Mouse (Mus musculus) adrenal gland, postnatal 4 days (tissue): ENCODE data around the gene Nod1. TPM values are rescaled to one million over a fixed set of nuclear protein-coding genes. Genes with fewer than 3 reads are reported as not detected.
"Not testable (repeated sequence)": the region's sequence is repeated elsewhere in the genome, so short reads cannot be mapped to it uniquely, and the experiment has no call there.

Experiments
- DNase-seq, 2 experiments: peaks; one replicate each; pipeline ENCODE4 v3.0.0; 2021 to 2022; ENCODE audit warnings: low spot score in 2 of 2, mixed read lengths in 2 of 2
- total RNA-seq, 2 experiments: library from RNA; stranded (reverse); gene quantifications; 2 replicates each; pipeline ENCODE4 v1.2.3; 2021

Gene Nod1
- total RNA-seq, 2 experiments from 2014 or later, result 9.1 to 9.8 TPM

DNA sequence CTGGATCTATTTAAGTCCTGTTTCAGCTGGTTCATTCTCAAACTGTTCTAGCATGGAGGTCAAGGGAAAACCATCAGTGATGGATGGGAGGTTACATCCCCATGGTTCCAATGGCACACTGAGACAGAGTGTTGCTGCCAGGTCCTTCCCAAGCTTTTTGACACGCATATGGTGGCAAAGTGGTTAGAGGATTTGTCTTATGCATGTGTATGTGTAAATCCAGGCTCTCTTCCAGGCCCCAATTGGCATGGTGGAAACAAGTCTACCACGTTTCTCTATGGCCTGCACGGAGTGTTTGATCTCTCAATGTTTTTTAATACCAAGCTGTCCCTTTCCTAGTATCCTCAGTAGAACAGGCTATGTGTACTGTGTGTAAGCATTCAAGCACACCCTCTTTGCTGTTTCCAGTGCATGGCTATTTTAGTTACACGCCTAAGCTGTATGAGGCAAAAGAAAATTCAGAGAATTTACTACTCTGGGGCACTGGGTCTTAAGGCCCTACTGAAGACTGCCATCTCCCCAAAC is 11.2 kb upstream of the Nod1 start:
- no peak for DNase-seq

DNA sequence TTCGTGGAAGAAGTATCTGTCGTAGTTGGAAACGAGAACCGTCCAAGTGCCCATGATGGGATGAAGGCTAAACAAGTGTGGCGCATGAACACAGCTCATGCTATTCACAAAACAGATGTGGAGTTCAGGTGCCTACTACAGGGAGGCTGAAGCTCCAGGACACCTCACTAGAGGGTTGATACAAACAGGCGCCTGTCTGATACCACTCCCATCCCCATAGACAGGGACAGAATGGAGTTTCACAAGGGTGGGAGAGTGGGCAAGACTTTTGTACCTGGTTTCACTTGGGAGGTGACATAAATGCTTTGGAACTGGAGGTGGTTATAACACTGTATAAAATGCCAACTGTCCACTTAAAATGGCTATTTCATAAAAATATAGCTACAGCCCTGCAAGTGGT is 7.0 kb upstream of the Nod1 start:
- DNase-seq, result no peak

DNA sequence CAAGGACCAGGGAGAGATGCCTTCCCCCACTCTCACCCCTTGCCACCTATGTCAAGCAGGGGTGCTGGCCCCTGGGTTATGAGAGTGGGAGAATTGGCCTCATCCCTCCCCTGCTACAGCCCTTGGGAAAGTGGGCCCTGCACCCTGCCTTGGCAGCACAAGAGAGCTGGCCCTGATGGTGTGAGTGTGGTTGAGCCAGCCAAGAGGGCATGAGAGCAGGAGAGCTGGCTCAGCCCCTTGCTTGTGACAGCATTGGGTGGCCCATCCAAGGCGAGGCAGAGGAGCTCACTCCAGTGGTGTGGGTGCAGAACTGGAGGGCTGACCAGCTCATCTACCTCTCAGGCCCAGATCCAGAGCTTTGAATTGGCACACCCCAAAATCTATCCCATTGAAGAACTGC is 3.2 kb upstream of the Nod1 start:
- no peak for DNase-seq

DNA sequence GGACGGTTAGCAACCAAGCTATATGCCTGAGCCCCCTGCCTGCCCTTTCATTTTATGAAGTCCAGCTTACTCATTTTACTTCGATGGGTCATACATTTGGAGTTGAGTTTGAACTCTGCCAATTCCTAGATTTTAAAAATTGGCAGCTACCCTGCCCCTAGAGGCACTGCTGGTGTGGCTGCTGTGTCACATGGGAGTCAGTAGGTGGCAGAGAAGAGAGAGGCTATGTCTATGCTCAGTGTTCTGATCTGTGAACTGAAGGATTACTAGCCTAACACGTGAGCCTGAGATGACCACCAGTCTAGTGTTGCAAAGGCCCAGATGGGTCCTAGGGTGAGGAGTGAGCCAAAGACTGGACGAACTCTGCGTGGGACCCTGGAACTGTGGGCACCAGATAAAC is 2.1 kb upstream of the Nod1 start:
- DNase-seq, result no peak

DNA sequence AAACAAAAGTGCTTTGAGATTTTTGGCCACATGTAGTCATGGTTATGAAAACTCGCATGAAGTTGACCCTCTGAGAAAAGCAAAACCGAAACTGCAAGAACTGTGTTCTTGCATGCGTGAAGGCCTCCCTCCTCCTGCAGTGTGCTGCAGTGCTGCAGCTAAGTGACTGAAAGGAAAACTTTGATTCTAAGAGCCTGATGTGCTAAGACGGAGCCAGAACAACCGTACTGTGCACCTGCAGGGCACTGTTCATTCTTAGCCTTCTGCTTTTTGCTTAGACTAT is 458 bp upstream of the Nod1 start:
- DNase-seq, result no peak

DNA sequence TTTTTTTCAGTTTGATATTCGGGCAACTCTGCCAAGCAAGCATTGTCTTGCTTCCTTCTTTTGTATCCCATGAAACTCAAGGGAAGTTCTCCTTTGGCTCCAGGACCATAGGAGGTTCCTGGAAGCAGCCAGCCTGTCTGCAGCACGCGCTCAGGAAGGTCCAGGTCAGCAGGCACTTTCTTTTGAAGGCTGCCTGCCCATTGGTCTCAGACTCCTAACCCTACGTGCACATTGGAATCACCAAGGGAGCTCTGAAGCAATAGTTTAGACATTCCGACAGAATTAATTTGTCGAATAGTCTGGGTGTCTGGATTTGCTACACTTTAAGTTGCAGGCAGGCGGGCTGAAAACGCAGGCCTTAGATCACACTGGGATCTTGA is 691 bp downstream of the Nod1 start:
- DNase-seq, result no peak

DNA sequence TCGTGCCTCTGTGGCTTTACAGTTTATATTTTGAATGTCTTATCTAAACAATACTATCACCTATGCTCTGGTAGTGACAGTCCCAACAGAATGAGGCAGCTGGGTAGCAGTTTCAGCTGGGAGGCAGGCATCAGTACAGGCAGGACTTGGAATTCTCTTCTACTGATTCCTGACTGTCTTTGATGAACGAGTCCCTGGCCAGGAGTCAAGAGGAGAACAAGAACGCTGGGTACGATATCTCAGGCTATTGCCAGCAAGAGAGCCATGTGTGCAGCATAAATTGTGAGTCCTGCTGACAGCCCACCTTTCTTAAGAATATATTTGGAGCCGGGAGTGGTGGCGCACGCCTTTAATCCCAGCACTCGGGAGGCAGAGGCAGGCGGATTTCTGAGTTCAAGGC is 1.9 kb downstream of the Nod1 start:
- no peak for DNase-seq

DNA sequence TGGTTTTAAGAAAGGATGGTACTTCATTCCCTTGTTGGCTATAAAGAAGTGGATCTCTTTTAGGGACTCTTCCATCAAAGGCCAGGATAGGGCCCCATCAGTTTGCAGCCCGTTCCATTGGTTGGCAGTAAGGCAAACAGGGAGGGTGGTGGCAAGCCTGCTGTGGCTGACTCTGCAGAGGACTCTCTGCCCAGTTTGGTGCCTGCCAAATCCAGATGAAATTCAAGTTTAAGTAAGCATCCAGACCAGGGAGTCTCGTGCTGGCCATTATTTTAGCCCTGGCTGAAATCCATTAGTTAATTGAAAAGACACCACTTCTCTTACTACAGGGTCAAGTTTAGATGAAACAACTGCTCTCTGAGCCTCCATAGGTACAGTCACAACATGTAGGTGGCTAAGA is 2.6 kb downstream of the Nod1 start:
- DNase-seq, result no peak

DNA sequence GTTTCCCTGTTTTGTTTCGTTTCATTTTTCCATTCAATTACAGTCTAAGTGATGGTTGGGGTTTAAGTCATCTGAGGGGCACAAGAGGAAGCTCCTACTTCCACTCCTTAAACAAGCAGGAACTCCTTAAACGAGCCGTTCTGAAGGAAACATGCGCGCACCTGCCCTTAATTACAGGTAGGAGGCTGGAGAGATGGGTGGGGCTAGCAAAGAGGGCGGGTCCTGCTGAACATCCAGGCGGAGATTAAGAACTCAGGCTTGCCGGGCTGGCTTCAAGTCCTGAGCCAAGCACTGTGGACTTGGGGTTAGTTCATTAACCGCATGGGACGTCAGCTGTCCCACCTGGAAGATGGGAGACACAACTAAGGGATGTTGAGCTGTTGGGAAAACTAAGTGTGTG is 4.8 kb downstream of the Nod1 start:
- no peak for DNase-seq

DNA sequence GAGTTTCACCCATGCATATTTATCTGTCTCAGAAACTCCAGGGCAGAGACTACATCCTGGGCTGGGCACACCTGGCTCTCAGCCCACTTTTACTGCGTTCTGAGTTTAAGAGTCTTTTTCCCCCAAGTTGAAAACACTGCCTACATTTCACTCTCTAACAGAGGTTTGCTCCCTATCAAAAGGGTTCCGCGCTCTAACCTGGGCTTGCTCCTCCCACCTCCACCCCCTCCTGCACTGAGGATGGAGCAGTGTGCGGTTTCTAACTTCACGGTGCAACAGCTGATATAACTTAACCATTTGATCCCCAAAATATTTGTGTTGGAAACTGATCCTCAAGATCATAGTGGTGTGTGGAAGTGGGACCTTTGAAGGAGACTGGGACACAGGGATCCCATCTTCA is 7.2 kb downstream of the Nod1 start:
- no peak for DNase-seq

DNA sequence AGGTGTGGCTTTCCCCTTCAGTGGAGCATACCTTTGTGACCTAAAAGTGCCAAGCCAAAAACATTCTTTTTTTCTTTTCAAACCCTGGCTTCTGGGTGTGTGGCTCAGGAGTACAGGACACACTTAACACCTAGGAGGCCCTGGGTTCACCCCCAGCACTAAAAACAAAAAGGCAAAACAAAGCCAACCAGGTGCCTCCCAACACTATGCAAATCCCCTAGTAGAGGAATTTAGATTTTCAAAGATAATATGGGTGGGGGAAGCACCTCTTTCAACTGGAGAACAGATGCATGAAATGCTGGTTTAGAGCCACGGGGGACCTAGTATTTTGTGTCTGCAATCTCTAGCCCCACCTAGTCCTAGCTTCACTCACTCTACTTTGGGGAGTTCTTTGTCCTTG is 7.7 kb downstream of the Nod1 start:
- no peak for DNase-seq

DNA sequence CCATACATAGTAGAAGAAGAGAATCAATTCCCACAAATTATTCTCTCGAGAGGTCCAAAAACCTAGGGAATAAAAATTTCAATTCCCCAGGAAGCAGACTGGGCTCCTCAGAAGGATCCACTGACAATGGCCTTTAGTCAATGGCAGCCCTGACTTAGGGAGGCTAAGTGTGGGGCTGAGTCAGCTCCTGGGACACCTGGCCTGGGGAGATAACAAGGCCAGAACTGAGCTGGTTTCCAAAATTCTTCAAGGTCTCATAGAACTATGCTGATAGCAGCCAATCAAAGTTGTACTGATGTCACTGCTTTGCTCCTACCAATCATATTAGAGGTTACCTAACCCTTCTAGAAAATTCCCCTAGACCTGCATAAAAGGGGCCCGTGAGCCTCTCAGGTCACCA is 8.8 kb downstream of the Nod1 start:
- no peak for DNase-seq

DNA sequence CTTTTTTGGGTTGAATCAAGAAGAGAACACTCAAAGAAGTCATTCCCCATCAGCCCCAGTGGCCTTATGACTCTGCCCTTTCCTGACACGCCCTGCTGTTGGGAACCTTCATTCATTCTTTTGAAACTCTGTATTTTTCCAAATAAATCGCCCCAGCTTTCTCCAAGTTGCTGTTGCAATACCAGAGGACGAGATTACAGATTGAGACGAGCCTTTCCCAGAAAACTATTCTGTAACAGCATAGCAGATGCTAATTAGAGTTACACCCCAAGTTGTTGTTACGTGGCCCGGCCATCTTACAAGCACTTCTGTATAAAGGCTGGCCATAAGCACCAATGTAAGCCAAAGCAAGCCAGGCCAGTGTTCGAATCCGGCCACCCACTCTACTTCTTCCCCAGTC is 14.8 kb downstream of the Nod1 start:
- DNase-seq, result no peak

DNA sequence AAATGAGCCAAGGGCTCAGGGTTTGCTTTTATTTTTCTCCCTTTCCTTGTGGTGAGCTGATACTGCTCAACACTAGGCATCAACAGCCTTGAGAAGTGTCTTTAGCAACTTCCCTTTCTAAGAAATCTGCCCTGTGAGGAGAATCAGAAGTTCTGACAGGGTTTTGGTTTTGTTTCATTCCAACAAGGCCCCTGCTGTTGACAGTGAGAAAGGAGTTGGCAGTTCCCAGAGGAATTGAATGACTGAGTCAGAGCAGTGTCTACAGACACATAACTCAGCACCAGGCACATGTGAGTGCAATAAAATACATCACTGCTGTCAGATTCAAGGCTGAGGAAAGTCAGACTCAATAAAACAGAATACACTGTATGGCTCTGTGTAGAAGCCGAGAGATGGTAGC is 16.0 kb downstream of the Nod1 start:
- DNase-seq, result no peak

DNA sequence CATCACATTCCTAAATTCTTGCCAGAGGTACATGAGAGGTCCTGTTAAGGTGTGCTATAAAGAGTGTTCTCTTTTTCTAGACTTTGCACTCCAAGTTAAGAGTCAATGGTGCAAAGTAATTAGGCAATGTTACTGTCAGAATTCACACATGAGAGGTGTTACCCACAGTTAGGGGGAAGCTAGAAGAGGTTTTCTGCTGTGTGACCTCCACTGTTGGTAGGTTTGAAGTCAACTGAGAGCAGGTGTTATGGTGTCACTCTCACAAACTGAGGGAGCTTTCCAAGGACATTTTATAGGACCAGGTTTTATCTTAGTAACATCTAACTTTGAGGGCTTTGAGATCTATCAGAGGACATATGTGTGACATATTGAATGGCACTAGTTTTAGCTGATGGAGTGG is 16.5 kb downstream of the Nod1 start:
- DNase-seq, result no peak

DNA sequence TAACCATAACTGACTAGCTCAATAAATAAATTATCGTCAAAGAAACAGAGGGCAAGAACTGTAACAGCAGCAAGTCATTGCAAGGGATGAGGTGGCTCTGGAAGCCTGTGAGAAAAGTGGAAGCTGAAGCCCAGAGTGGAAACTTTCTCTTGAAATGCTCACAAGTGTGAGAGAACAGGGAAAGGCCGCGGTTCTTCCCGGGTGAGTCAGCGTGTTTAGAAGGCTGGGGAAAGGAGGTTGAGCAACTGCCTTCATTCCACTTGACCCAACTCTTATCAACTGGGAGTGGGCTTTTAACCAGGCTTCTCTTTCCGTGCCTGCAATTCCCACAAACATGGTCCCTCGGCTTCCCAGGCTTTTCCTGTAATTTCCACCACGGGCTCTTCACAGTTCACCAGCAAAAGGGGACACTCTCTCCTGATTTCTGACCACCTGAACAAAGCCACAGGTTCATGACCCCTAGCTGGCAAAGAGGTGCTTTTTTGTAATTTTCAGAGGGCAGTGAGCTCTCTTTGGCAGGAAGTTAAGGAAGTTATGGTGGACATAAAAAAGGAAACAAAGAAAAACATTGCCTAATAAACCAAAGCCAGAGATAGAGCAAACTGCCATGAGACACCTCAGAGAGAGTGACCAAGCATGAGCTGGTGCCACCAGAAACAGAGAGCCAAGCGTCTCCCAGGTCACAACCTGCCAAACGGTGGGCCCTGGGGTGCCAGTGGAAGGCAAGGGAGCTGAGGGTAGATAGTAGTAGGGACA is 17.6 kb downstream of the Nod1 start:
- DNase-seq, result no peak

DNA sequence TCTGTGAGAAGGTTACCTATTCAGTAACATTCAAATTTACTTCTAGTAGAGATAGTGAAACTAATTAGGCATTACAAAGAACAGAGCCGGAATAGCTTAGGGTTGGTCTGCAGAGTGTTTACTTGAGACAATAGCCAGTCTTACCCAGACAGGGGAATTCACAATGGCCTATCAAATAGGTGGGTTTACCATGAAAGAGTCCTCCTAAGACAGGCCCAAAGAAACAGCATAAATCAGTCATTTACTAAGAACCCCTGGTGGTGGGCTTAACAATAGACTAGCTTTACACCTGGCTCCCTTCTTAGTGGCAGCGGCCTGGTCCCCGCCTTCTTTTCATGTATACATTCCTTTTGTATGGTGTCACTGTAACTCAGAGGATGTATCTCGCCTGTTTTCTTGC is 19.0 kb downstream of the Nod1 start:
- DNase-seq, result not testable (repeated sequence)

DNA sequence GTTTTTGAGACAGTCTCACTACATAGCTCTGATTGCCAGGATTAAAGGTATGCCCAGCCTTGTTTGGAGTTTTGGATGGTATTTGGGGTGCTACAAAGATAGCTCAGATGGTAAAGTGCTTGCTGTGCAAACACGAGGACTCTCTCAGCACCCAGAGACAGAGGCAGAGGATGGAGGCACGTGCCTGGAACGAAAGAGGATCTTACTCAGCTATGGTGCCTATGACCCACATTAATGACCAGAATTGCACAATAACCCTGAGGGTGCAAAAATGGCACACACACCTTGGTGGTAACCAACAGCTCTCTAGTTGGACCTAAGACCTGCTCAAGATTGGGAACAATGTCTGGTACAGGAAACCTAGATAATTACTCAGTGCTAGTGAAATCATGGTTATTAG is 19.9 kb downstream of the Nod1 start:
- no peak for DNase-seq

DNA sequence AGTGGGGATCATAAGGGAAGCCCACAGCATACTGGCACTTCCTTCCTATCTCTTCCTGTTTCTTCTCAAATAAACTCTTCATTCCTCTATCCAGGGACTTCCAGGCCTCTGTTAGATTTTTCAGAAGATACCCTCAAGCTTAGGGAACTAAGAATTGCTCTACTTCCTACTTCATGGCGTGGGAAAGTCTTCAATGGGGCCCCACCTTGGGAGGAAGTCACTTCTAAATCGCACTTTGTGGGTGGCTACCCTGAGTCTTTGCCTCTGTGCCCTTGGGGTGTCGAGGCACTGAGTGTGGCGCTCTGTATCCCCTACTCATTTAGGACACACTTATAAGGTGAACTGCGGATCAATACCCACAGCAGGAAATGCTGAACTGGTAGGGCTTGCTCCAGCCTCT is 23.7 kb downstream of the Nod1 start:
- DNase-seq, result no peak

DNA sequence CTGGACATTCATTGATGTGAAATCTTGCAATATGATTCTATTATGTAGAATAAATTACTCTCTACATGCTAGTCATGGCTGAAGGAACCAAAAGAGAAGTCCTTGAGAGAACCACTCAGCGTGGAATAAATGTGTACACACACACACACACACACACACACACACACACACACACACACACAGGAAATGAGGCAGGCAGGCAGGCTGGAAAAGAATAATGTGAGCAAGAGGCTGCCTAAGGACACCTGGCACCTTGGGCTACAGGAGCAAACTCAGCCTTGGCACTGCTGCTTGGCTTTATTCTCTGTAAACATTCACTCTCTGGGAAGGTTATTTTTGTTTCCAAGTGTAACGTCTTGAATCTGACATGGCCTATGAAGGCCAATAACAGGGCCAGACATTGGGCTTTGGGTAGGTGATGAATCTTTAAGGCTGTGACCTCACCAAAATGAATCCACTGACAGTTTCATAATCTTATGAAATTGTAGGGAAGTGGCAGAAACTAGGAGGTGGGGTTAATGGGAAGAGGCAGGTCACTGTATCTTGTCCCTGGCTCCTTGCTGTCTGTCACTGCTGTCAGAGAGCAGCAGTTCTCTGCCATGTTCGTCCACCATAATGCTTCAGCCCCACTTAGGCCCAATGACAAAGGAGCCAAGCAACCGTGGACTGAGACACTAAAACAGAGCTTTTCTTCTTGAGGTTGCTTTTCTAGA is 26.0 kb downstream of the Nod1 start:
- no peak for DNase-seq

DNA sequence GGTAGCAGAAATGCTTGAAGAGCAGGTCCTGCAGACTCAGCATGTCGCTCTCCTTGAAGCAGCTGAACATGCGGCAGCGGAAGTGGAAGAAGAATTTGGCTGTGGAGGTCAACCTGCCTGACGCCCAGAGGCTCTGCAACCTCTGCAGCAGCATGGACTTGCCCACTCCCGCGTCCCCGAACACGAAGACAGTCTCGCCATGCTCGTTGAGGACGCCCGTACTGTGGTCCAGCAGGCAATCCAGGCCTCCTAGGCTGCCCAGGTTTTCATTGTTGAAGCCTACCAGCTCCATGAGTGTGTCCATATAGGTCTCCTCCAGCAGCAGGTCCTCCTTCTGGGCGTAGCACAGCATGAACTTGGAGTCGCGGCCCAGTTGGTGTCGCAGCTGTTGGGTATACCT is 27.9 kb downstream of the Nod1 start:
- DNase-seq, result no peak

DNA sequence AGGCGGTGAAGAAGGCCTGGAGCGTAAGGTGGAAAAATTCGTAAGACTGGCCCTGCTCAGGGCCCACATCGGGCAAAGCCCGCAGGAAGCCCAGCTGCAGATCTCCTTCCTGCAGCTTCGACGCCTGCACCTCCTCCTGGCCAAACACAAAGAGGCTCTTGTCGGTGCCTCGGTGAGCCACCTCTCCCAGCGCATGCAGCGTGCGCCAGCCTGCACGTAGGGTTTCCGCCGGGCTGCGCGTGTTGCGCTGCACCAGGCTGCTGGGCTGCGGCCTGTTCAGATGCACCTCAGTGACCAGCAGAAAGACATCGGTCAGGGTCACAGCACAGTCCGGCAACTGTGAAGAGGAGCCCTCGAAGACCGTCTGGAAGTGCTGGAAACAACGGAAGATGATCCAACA is 28.7 kb downstream of the Nod1 start:
- DNase-seq, result no peak

DNA sequence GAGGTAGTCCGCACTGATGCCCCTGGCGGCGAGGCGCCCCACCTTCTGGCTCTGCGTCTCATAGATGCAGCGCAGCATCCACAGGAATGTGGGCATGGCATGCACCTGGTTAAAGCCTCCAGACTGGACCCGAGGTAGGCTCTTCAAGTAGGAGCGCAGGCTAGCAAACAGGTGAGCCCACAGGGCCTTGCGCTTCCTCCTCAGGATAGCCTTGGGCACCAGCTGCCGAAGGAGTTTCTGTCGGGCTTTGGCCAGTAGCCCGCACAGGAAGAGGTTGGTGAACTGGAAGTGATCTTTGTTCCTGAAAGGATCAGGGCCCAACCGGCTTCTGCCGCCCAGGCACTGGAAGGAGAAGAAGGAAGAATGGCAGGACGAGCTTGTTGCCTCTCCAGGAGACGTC is 29.1 kb downstream of the Nod1 start:
- DNase-seq, result no peak
